Mouse (Mus musculus) embryonic facial prominence, embryonic 12.5 days (tissue): ENCODE measurements at regions not wholly inside any gene's neighbourhood (a gene's known extent, or its start where the extent isn't known, plus 50 kb on each side); places are given as distances from the start of the nearest gene placed in this dataset.
A peak's percentile ranks its signal among the peaks of the same experiment; 100 is the strongest.

ENCODE experiments used
- ATAC-seq: fragments of 200-750 bp; cut with Nextera tagmentation; 2 replicates; pipeline ENCODE4 v1.8.0; 2017; ENCODE audit not compliant: insufficient number of reproducible peaks, insufficient read depth, low FRiP score, low TSS enrichment
- H3K27ac ChIP-seq: fragments of 300-500 bp; sonication (generic); 2 replicates; pipeline ENCODE4 v1.5.1; 2016; ENCODE audit warnings: mild to moderate bottlenecking
- H3K27me3 ChIP-seq: fragments of 300-500 bp; sonication (generic); 2 replicates; pipeline ENCODE4 v1.6.1; 2016; ENCODE audit warnings: mild to moderate bottlenecking, moderate library complexity
- H3K36me3 ChIP-seq: fragments of 300-500 bp; sonication (generic); 2 replicates; pipeline ENCODE4 v1.6.1; 2016; ENCODE audit warnings: mild to moderate bottlenecking
- H3K4me1 ChIP-seq: fragments of 300-500 bp; sonication (generic); 2 replicates; pipeline ENCODE4 v1.6.1; 2016
- H3K4me2 ChIP-seq: fragments of 300-500 bp; sonication (generic); replicated peaks from 2 replicates; pipeline ENCODE4 v1.6.1; 2016; ENCODE audit warnings: mild to moderate bottlenecking, moderate library complexity
- H3K4me3 ChIP-seq: fragments of 300-500 bp; sonication (generic); 2 replicates; pipeline ENCODE4 v1.5.1; 2016; ENCODE audit warnings: mild to moderate bottlenecking
- H3K9ac ChIP-seq: fragments of 300-500 bp; sonication (generic); 2 replicates; pipeline ENCODE4 v1.6.1; 2016; ENCODE audit warnings: mild to moderate bottlenecking, moderate library complexity
- H3K9me3 ChIP-seq: fragments of 300-500 bp; sonication (generic); 2 replicates; pipeline ENCODE4 v1.6.1; 2016; ENCODE audit warnings: mild to moderate bottlenecking, moderate library complexity
- WGBS: fragments of 180-500 bp; shearing (Covaris S2); methylation state at CpG from one replicate; pipeline ENCODE4 v1.1.7; 2016; 5-methylcytosine and 5-hydroxymethylcytosine counted together

- H3K27me3 ChIP-seq, result no peaks in the 10 kb centered on the region
- H3K9ac ChIP-seq, result no peak overlapping the region
- H3K9me3 ChIP-seq, result no peaks in the 10 kb centered on the region
- ATAC-seq, result no peak
- H3K4me2 ChIP-seq, result no peak overlapping the region
- H3K4me1 ChIP-seq, result peaks cover 6% of the 10 kb centered on the region
- H3K4me3 ChIP-seq, result no peak overlapping the region
- H3K27ac ChIP-seq, result no peak overlapping the region
- H3K36me3 ChIP-seq, result no peaks in the 10 kb centered on the region
- 50% methylated on average over 10 of the region's 10 CpGs for WGBS
These were observed 68.6 kb upstream of the Ubl3 start for GRCm38 (mm10) chr5:148620895-148621786.

GRCm38 (mm10) chr5:148619917-148620316 lies 67.3 kb upstream of the Ubl3 start:
- Histone ChIP-seq H3K4me2 (no peak overlapping the region), H3K9ac (no peak overlapping the region), H3K27me3 (no peaks in the 10 kb centered on the region), H3K9me3 (no peaks in the 10 kb centered on the region), H3K27ac (no peak overlapping the region), H3K4me3 (no peak overlapping the region), H3K4me1 (peaks cover 10% of the 10 kb centered on the region), H3K36me3 (no peaks in the 10 kb centered on the region)
- WGBS, result 90% methylated on average over 2 of the region's 2 CpGs
- no peak for ATAC-seq

GRCm38 (mm10) chr5:148616426-148616825 lies 63.8 kb upstream of the Ubl3 start:
- Histone ChIP-seq H3K4me2 (no peak overlapping the region), H3K27me3 (no peaks in the 10 kb centered on the region), H3K4me1 (peaks cover 10% of the 10 kb centered on the region), H3K9ac (no peak overlapping the region), H3K9me3 (no peaks in the 10 kb centered on the region), H3K27ac (0 out of 2 replicates have a peak overlapping the region, but pooled peaks have one; percentile 38), H3K4me3 (no peak overlapping the region), H3K36me3 (no peaks in the 10 kb centered on the region)
- 87% methylated on average over 3 of the region's 3 CpGs for WGBS
- no peak for ATAC-seq

GRCm38 (mm10) chr5:148615706-148616366 lies 63.2 kb upstream of the Ubl3 start:
- H3K4me3 ChIP-seq, result no peak overlapping the region
- H3K27ac ChIP-seq, result peak overlapping the region; percentile 38; the same call in 1 of the 2 replicates
- ATAC-seq, result peak; percentile 57; the same call in 1 of the 2 replicates
- no peaks in the 10 kb centered on the region for H3K36me3 ChIP-seq
- WGBS, result 39% methylated on average over 10 of the region's 10 CpGs
- H3K9me3 ChIP-seq, result no peaks in the 10 kb centered on the region
- H3K27me3 ChIP-seq, result no peaks in the 10 kb centered on the region
- H3K4me1 ChIP-seq, result peaks cover 10% of the 10 kb centered on the region
- no peak overlapping the region for H3K9ac ChIP-seq
- no peak overlapping the region for H3K4me2 ChIP-seq

- WGBS, result 93% methylated on average over 14 of the region's 14 CpGs
- H3K36me3 ChIP-seq, result no peaks in the 10 kb centered on the region
- H3K4me2 ChIP-seq, result no peak overlapping the region
- H3K4me3 ChIP-seq, result no peak overlapping the region
- H3K9ac ChIP-seq, result no peak overlapping the region
- no peak for ATAC-seq
- H3K27me3 ChIP-seq, result no peaks in the 10 kb centered on the region
- H3K4me1 ChIP-seq, result peaks cover 10% of the 10 kb centered on the region
- H3K27ac ChIP-seq, result no peak overlapping the region
- H3K9me3 ChIP-seq, result no peaks in the 10 kb centered on the region
These were observed 62.5 kb upstream of the Ubl3 start for GRCm38 (mm10) chr5:148615117-148615516.

- Histone ChIP-seq H3K27ac (no peak overlapping the region), H3K4me3 (no peak overlapping the region), H3K4me1 (peaks cover 25% of the 10 kb centered on the region), H3K4me2 (no peak overlapping the region), H3K36me3 (no peaks in the 10 kb centered on the region), H3K9me3 (no peaks in the 10 kb centered on the region), H3K27me3 (no peaks in the 10 kb centered on the region), H3K9ac (no peak overlapping the region)
- WGBS, result 48% methylated on average over 5 of the region's 5 CpGs
- no peak for ATAC-seq
These were observed 58.7 kb upstream of the Ubl3 start for GRCm38 (mm10) chr5:148611323-148611722.

GRCm38 (mm10) chr5:148609506-148609880 lies 56.9 kb upstream of the Ubl3 start:
- Histone ChIP-seq H3K27ac (0 out of 2 replicates have a peak overlapping the region, but pooled peaks have one; percentile 18), H3K4me2 (no peak overlapping the region), H3K9me3 (no peaks in the 10 kb centered on the region), H3K4me1 (peaks cover 19% of the 10 kb centered on the region), H3K9ac (no peak overlapping the region), H3K27me3 (no peaks in the 10 kb centered on the region), H3K36me3 (no peaks in the 10 kb centered on the region), H3K4me3 (no peak overlapping the region)
- no peak for ATAC-seq
- 68% methylated on average over 9 of the region's 9 CpGs for WGBS

GRCm38 (mm10) chr5:148608857-148609505 lies 56.4 kb upstream of the Ubl3 start:
- Histone ChIP-seq H3K4me2 (no peak overlapping the region), H3K4me3 (no peak overlapping the region), H3K27me3 (no peaks in the 10 kb centered on the region), H3K27ac (peak overlapping the region; percentile 18; the same call in 1 of the 2 replicates), H3K9ac (no peak overlapping the region), H3K9me3 (no peaks in the 10 kb centered on the region), H3K36me3 (no peaks in the 10 kb centered on the region), H3K4me1 (peaks cover 19% of the 10 kb centered on the region)
- no peak for ATAC-seq
- WGBS, result 66% methylated on average over 13 of the region's 13 CpGs

- Histone ChIP-seq H3K36me3 (no peaks in the 10 kb centered on the region), H3K27me3 (no peaks in the 10 kb centered on the region), H3K4me3 (no peak overlapping the region), H3K4me2 (no peak overlapping the region), H3K4me1 (peaks cover 19% of the 10 kb centered on the region), H3K9ac (no peak overlapping the region), H3K27ac (0 out of 2 replicates have a peak overlapping the region, but pooled peaks have one; percentile 72), H3K9me3 (no peaks in the 10 kb centered on the region)
- peak; percentile 86 for ATAC-seq
- 13% methylated on average over 9 of the region's 9 CpGs for WGBS
These were observed 55.6 kb upstream of the Ubl3 start for GRCm38 (mm10) chr5:148608178-148608577.

- Histone ChIP-seq H3K9me3 (no peaks in the 10 kb centered on the region), H3K27ac (no peak overlapping the region), H3K4me2 (no peak overlapping the region), H3K36me3 (no peaks in the 10 kb centered on the region), H3K4me1 (peaks cover 19% of the 10 kb centered on the region), H3K9ac (no peak overlapping the region), H3K27me3 (no peaks in the 10 kb centered on the region), H3K4me3 (no peak overlapping the region)
- whole genome bisulfite sequencing, result 92% methylated on average over 8 of the region's 8 CpGs
- ATAC-seq, result no peak
These were observed 53.1 kb upstream of the Ubl3 start for GRCm38 (mm10) chr5:148605730-148606129.
